Mouse (Mus musculus): ENCODE results near the gene Has3.

The Has3 gene

GRCm38 (mm10) chr8:106929155-106929913 is 59.3 kb downstream of the Has3 start:
- no peak for DNase-seq (ENCODE audit: low read depth in 2 of 2, low spot score in 2 of 2)

GRCm38 (mm10) chr8:106929921-106930320 is 59.9 kb downstream of the Has3 start:
- DNase-seq (ENCODE audit: low read depth in 2 of 2, low spot score in 2 of 2), result no peak

GRCm38 (mm10) chr8:106932376-106933065 is 62.5 kb downstream of the Has3 start:
- no peak for DNase-seq (ENCODE audit: low read depth in 2 of 2, low spot score in 2 of 2)

- no peak for DNase-seq (ENCODE audit: low read depth in 2 of 2, low spot score in 2 of 2)
Measured at GRCm38 (mm10) chr8:106933506-106934143, 63.6 kb downstream of the Has3 start.
